Mouse (Mus musculus): ENCODE measurements around the gene Lzts2. TPM values are rescaled to one million over a fixed set of nuclear protein-coding genes. Genes with fewer than 3 reads are reported as not detected.

Gene Lzts2
- total RNA-seq (2023; ENCODE audit: inconsistent age) = 0.45 to 1.7 TPM (median 1.3 TPM) in 4 replicates

DNA sequence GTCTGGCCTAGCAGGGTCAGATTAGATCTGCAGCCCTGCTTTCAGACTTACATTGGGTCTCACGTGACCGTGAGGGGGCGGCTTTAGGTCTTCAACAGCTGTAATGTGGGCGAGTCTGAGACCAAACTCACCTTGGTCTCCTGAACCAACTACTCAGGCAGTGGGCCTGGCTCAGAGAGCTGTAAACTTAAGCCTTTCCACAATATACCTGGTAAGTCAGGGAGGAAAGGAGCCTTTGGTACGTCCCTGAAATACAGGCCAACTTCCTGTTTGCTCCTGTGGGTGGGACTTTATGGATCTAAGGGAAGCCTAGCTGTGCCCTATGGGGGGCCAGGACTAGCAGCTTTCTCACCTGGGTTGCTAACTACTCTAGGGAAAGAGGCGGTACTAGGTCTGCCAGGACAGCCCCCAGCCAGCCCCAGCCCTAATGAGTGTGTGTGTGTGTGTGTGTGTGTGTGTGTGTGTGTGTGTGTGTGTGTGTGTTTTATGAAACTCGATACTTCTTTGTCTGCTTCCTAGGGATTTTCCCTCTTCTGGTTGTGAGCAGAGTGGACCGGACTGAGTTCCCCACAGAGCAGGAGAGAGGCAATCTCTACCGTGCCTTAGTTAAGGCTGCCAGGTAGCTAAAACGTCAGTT, at the start of gene Lzts2:
Gene Lzts2, plus strand, starts transcription at position 80 of the 637 bp plus-strand sequence.

DNA sequence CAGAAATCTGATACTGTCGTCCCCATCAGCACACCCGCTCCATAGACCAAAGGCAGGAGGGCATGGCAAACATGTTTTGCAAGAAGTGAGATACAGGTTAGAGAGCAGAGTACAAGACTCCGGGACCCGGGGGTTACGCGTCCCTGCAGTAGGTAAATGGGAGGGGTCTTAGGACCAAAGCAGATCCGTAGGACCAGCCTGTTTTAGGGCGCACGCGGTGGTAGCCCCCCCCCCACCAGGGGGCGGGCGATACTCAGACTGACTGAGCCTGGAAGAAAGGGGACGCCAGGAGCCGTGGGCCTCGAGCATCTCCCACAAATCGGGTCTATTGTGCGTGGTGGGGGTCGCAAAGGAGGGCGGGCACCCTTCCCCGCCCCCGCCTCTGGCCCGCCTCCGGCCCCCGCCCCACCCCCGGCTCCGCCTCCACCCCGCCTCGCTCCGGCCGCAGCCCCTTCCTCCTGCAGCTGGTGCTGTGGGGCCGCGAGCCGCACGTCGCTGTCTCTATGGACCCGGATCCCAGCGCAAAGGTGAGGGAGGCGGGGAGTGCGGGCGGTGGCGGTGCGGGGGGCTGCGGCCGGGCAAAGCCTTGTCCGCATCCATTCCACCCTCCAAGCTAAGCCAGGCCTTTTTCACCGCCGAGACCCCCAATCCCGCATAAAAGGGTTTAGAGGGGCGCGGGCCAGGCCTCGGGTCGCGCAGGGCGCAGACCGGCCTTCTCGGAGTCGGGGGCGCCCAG, 25.2 kb upstream of the Lzts2 start, which contains the start of gene Sema4g:
Gene Sema4g, plus strand, starts transcription at position 271 of the 736 bp plus-strand sequence.

DNA sequence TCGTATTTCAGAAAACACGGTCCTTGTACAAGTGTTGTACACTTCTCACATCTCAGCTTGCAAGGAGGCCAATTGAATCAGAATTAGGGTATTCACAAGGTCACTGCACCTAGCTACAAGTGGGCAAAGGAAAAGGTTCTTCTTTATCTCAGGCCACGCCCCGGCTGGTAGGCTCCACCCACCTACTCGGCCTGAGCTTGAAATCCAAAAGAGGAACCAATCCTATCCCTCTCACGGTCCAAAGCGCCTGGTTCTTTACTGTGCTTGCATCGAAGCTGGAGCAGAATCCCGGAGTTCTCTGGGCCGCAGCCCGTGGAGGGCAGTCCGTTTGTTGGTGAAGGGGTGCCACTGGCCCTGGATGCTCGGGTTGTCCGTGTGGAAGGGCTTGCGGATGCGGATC, 8.8 kb upstream of the Lzts2 start, which contains the start of gene Twnk:
Gene Twnk, plus strand, starts transcription at position 220 of the 400 bp plus-strand sequence.

DNA sequence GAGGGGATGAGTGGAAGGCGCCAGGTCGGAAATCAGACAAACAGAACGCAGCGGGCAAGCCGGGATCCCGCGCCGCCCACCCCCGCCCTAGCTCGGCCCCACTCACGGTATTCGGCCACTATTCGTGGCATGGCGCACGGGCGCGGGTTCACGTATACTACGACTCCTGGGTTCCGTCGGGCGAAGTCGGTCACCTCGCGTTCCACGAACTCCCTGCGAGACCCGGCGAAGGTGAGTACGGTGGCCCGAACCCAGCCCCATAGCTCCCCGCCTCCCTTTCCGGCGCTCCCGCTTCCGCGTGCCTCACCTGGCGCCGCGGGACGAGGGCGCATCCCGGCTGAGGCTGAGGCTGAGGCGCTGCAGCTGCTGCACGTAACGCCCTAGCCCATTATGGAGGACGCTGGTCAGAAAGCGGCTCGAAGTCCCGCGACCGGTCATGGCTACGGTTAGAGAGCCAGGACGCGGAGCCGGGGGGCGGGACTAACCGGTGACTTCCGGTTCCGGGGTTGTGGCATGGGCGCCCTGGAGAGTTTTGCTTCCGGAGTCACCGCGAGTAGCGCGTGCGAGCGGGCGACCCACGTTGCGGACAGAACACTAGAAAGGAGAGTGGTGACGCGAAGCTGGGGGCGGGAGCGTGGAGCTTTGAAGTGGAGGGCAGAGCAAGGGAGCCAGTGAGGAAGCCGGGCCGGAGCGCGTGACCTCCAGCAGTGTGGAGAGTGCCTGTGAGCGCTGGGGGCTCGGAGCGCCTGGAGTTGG, 8.1 kb upstream of the Lzts2 start, which contains the start of gene Mrpl43:
Gene Mrpl43, minus strand, starts transcription at position 486 of the 756 bp plus-strand sequence.

DNA sequence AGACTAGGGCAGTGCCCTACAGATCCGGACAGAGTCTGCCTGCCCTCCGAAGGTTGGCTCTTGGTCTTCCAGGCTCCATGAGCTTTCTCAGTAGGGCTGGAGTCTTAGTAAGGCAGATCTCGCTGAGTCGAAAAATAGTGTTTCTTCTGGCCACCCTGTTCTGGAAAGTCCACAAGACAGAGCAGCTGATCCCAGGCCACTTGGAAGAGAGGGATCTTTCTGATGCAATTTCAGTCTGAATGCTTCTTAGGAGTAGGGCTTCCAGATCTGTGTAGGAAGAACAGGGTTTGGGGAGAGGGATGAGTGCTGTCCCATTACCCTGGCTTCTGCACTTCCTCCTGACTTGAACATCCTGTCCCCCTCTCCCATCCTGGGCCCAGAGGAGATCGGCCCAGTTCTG, 31.4 kb downstream of the Lzts2 start, which contains the start of gene Pdzd7:
Gene Pdzd7, minus strand, starts transcription at position 67 of the 400 bp plus-strand sequence.

DNA sequence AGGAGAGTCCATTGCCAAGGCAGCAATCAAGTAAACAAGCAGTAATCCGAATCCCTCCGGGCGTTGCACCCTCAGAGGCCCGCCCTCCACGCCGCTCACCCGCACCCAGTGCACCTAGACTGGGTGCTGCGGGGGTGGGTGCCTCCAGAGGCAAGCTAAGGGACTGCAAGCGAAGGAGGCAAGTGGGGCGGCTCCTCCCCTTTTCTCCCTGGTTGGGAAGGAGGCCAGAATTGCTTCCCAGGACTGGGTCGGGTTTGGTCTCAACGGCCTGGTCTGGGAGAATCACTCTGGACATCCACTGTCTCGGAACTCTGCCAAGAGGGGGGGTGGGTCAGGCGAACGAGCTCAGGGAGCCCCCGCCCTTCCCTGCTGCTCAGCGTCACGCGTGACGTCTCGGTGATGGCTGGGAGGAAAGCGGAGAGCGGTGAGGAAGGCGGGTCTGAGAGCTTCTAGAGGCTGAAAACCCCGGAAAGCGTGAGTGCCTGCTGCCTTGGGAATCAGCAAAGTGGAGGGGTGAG, 33.3 kb downstream of the Lzts2 start, which contains the start of gene Sfxn3:
Gene Sfxn3, plus strand, starts transcription at position 87 of the 518 bp plus-strand sequence.

DNA sequence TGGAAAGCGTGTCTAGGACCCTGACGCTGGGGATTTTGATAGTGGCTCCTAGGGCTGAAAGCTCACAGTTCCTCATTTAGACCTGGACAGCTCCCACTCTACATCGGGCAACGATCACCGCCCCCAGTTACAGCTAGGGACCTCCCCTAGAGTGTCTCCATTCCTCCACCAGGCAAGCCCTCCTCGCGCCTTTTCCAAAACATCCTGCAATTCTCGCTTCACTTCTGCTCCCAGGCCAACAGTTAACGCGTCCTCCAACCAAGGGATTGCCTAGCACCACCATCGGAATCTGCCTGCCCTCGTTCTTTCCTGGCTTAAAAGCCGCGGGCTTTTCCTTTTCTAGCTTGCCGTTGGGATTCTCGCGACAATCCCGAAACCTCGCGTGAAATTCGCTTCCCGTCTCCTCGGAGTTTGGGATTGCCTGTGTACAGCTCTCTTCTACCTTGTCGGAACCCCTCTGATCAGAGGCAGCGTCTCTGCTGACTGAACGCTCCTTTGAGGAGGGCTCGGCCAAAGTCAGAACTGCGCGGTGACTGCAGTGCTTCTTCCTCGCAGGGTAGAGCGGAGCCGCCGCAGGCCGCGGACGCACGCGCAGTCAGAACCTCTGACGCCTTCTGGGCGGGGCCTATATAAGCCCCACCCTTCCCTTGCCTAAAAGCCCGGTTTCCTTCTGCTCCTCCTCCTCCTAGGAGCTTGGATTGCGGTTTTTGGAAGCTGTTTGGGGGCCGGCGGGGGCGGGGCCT, 60.5 kb downstream of the Lzts2 start, which contains the start of gene Kazald1:
Gene Kazald1, plus strand, starts transcription at position 662 of the 743 bp plus-strand sequence.

Other genes with a start within 250 kb of the Lzts2 start
- gene Slf2, start 83.3 kb upstream of the Lzts2 start, total RNA-seq (2023; ENCODE audit: inconsistent age) = 70.3 to 96.3 TPM (median 85.6 TPM) in 4 replicates
- 0.57 to 1.3 TPM (median 0.88 TPM) in 4 replicates for gene Sema4g, start 25.3 kb upstream of the Lzts2 start, total RNA-seq (2023; ENCODE audit: inconsistent age)
- 11.0 to 14.3 TPM (median 13.1 TPM) in 4 replicates for gene Twnk, start 8.8 kb upstream of the Lzts2 start, total RNA-seq (2023; ENCODE audit: inconsistent age)
- 30.9 to 35.0 TPM (median 33.1 TPM) in 4 replicates for gene Mrpl43, start 8.0 kb upstream of the Lzts2 start, total RNA-seq (2023; ENCODE audit: inconsistent age)
- not detected in 4 replicates for gene Pdzd7, start 31.3 kb downstream of the Lzts2 start, total RNA-seq (2023; ENCODE audit: inconsistent age)
- gene Sfxn3, start 33.1 kb downstream of the Lzts2 start, total RNA-seq (2023; ENCODE audit: inconsistent age) = 20.4 to 28.0 TPM (median 23.7 TPM) in 4 replicates
- not detected in 4 replicates for gene Kazald1, start 60.8 kb downstream of the Lzts2 start, total RNA-seq (2023; ENCODE audit: inconsistent age)
- gene Tlx1, start 136.3 kb downstream of the Lzts2 start, total RNA-seq (2023; ENCODE audit: inconsistent age) = not detected in 4 replicates
- gene Lbx1, start 221.4 kb downstream of the Lzts2 start, total RNA-seq (2023; ENCODE audit: inconsistent age) = not detected in 4 replicates